8 mouse cellular contexts compared by ENCODE assay signal in genomic region chr11:84869537-84870232, GRCm38 (mm10). TPM values are rescaled to one million over a fixed set of nuclear protein-coding genes. Genes with fewer than 3 reads are reported as not detected.
A peak's percentile ranks its signal among the peaks of the same experiment; 100 is the strongest.
DNase-seq lines count a peak whose midpoint lies in the region; ATAC-seq and TF ChIP-seq lines count a peak whose summit lies in the region.

No protein-coding gene starts in this region.

- TF ChIP-seq POLR2A in CH12.LX (IDR thresholded peaks at IDR 0.05; ENCODE audit: low read depth, low read length), result peak; percentile 52; the same call in 1 of the 2 replicates

- peaks cover 39% of the 10 kb centered on the region for H3K79me2 ChIP-seq in CH12.LX (replicated peaks; ENCODE audit: control insufficient read depth, extremely low read depth, insufficient read depth, poor library complexity, severe bottlenecking)

- H3K4me1 ChIP-seq in CH12.LX (ENCODE audit: control insufficient read depth in 1 of 2, insufficient read depth in 2 of 2), result peaks cover 8 to 53% of the 10 kb centered on the region in 2 experiments; a peak in 3 of 4 replicates
- H3K4me1 ChIP-seq in forebrain, embryonic 11.5 days (replicated peaks; ENCODE audit: control insufficient read depth, insufficient read depth, low read length), result peaks cover 2% of the 10 kb centered on the region; the same call in 1 of the 2 replicates
- H3K4me1 ChIP-seq in heart, embryonic 16.5 days (ENCODE audit: control insufficient read depth, insufficient read depth, low read length), result peaks cover 22% of the 10 kb centered on the region
- H3K4me1 ChIP-seq in liver, embryonic 14.5 days (replicated peaks; ENCODE audit: control insufficient read depth in 2 of 2, insufficient read depth in 2 of 2, low read length in 1 of 2), result peaks cover 24 to 33% of the 10 kb centered on the region in 2 experiments
- peaks cover 3% of the 10 kb centered on the region; the same call in 1 of the 2 replicates for H3K4me1 ChIP-seq in stomach, embryonic 15.5 days

- no peaks in the 10 kb centered on the region for H3K9me3 ChIP-seq in CH12.LX (replicated peaks; ENCODE audit: low read length)
- no peaks in the 10 kb centered on the region for H3K9me3 ChIP-seq in forebrain, embryonic 11.5 days (ENCODE audit: control insufficient read depth, low read length)
- no peaks in the 10 kb centered on the region for H3K9me3 ChIP-seq in heart, embryonic 16.5 days (replicated peaks; ENCODE audit: control insufficient read depth, low read length)
- H3K9me3 ChIP-seq in liver, embryonic 14.5 days (ENCODE audit: control insufficient read depth, low read length), result no peaks in the 10 kb centered on the region
- no peaks in the 10 kb centered on the region for H3K9me3 ChIP-seq in stomach, embryonic 15.5 days

- in situ Hi-C loops in CH12.LX (cut with MboI; ENCODE audit: low pct_ligation_motif_present, low pct_unique_long_range_greater_than_20kb, low sequenced_read_pairs), result no loop called here

- H3K9ac ChIP-seq in CH12.LX (ENCODE audit: insufficient read depth, low read depth), result peak overlapping the region; percentile 95
- H3K9ac ChIP-seq in forebrain, embryonic 11.5 days (ENCODE audit: low read length), result peak overlapping the region; percentile 70
- peak overlapping the region; percentile 96 for H3K9ac ChIP-seq in heart, embryonic 16.5 days (ENCODE audit: low read length)
- peak overlapping the region; percentile 99 for H3K9ac ChIP-seq in liver, embryonic 14.5 days (replicated peaks)
- peak overlapping the region; percentile 94 for H3K9ac ChIP-seq in stomach, embryonic 15.5 days

- under 1% methylated on average over 57 of the region's 61 CpGs for WGBS in forebrain, embryonic 11.5 days
- WGBS in heart, embryonic 16.5 days, result under 1% methylated on average over 61 of the region's 61 CpGs
- under 1% methylated on average over 57 of the region's 61 CpGs for WGBS in liver, embryonic 14.5 days (ENCODE audit: insufficient replicate concordance)
- 1% methylated on average over 57 of the region's 61 CpGs for WGBS in stomach, embryonic 15.5 days

- peak; percentile 81 for ATAC-seq in forebrain, embryonic 11.5 days (replicated peaks; ENCODE audit: low FRiP score)
- peak; percentile 77 for ATAC-seq in heart, embryonic 16.5 days (replicated peaks; ENCODE audit: extremely low read depth, insufficient read depth, low FRiP score)
- ATAC-seq in liver, embryonic 14.5 days (ENCODE audit: insufficient read depth), result peak; percentile 56
- peak; percentile 80 for ATAC-seq in stomach, embryonic 15.5 days (ENCODE audit: insufficient read depth, low FRiP score, low read depth)

- no peak for TF ChIP-seq CTCF in CH12.LX (conservative IDR thresholded peaks at IDR 0.05 in 1 of 2, IDR thresholded peaks at IDR 0.05 in 1 of 2; ENCODE audit: low read depth in 2 of 2, low read length in 2 of 2)
- no peak for TF ChIP-seq CTCF in liver, embryonic 14.5 days (IDR thresholded peaks at IDR 0.05; ENCODE audit: low read depth)

- H3K27ac ChIP-seq in CH12.LX (ENCODE audit: insufficient read depth, low read depth), result peak overlapping the region; percentile 90
- peak overlapping the region; percentile 98 for H3K27ac ChIP-seq in forebrain, embryonic 11.5 days (ENCODE audit: low read depth, low read length)
- peak overlapping the region; percentile 96 for H3K27ac ChIP-seq in heart, embryonic 16.5 days (ENCODE audit: low read length)
- H3K27ac ChIP-seq in liver, embryonic 14.5 days, result peak overlapping the region; percentile 88
- H3K27ac ChIP-seq in stomach, embryonic 15.5 days, result peak overlapping the region; percentile 98

- H3K4me3 ChIP-seq in CH12.LX (replicated peaks in 1 of 3; ENCODE audit: low read depth in 2 of 3, low read length in 2 of 3, poor library complexity in 1 of 3), result peak overlapping the region; percentile 80 to 96 (median 83)
- H3K4me3 ChIP-seq in forebrain, embryonic 11.5 days (ENCODE audit: low read depth, low read length), result peak overlapping the region; percentile 64
- peak overlapping the region; percentile 98 for H3K4me3 ChIP-seq in heart, embryonic 16.5 days (ENCODE audit: low read length)
- H3K4me3 ChIP-seq in liver, embryonic 14.5 days (ENCODE audit: insufficient read depth in 1 of 2, low read depth in 2 of 2, low read length in 2 of 2), result peak overlapping the region; percentile 81 to 93
- peak overlapping the region; percentile 94 for H3K4me3 ChIP-seq in stomach, embryonic 15.5 days (replicated peaks)

- peaks cover 1 to 39% of the 10 kb centered on the region in 2 experiments for H3K36me3 ChIP-seq in CH12.LX (replicated peaks in 1 of 2; ENCODE audit: control insufficient read depth in 1 of 2, insufficient read depth in 1 of 2, low read length in 1 of 2)
- H3K36me3 ChIP-seq in forebrain, embryonic 11.5 days (ENCODE audit: control insufficient read depth, insufficient read depth, low read length), result no peaks in the 10 kb centered on the region; the same call in 1 of the 2 replicates
- no peaks in the 10 kb centered on the region for H3K36me3 ChIP-seq in heart, embryonic 16.5 days (ENCODE audit: control insufficient read depth, insufficient read depth)
- H3K36me3 ChIP-seq in liver, embryonic 14.5 days (replicated peaks; ENCODE audit: control insufficient read depth, insufficient read depth, low read depth), result peaks cover 18% of the 10 kb centered on the region
- H3K36me3 ChIP-seq in stomach, embryonic 15.5 days, result no peaks in the 10 kb centered on the region

- peak overlapping the region; percentile 11 for H3K4me2 ChIP-seq in CH12.LX (ENCODE audit: insufficient read depth, low read depth, poor library complexity, severe bottlenecking)
- peak overlapping the region; percentile 74 for H3K4me2 ChIP-seq in forebrain, embryonic 11.5 days (ENCODE audit: low read depth, low read length, severe bottlenecking)
- H3K4me2 ChIP-seq in heart, embryonic 16.5 days (ENCODE audit: low read depth, low read length), result peak overlapping the region; percentile 88
- peak overlapping the region; percentile 80 for H3K4me2 ChIP-seq in liver, embryonic 14.5 days (ENCODE audit: low read depth)
- peak overlapping the region; percentile 73 for H3K4me2 ChIP-seq in stomach, embryonic 15.5 days

- no peak for TF ChIP-seq EP300 in CH12.LX (IDR thresholded peaks at IDR 0.05; ENCODE audit: low read length)
- TF ChIP-seq EP300 in liver, embryonic 14.5 days (IDR thresholded peaks at IDR 0.05; ENCODE audit: low read depth), result no peak

- DNase-seq in CH12.LX (ENCODE audit: extremely low read depth), result peak; percentile 94
- DNase-seq in c-Kit-positive CD71-positive TER-119-negative erythroid progenitor cells, embryonic 14.5 days (ENCODE audit: low read depth), result peak; percentile 79
- DNase-seq in forebrain, embryonic 11.5 days (ENCODE audit: low spot score), result peak; percentile 99
- peak; percentile 93 to 98 for DNase-seq in kidney, postnatal 25 days
- DNase-seq in liver, embryonic 14.5 days (ENCODE audit: low read depth in 3 of 3, low spot score in 3 of 3), result peak; percentile 74 to 83 (median 80)
- peak; percentile 98 for DNase-seq in neural tube, embryonic 10.5 days (ENCODE audit: extremely low spot score, low spot score)

- TF ChIP-seq RAD21 in CH12.LX (IDR thresholded peaks at IDR 0.05; ENCODE audit: low read depth, low read length), result no peak

- no peaks in the 10 kb centered on the region for H3K27me3 ChIP-seq in CH12.LX (replicated peaks)
- no peaks in the 10 kb centered on the region for H3K27me3 ChIP-seq in forebrain, embryonic 11.5 days (ENCODE audit: control insufficient read depth, insufficient read depth, low read length)
- no peaks in the 10 kb centered on the region for H3K27me3 ChIP-seq in heart, embryonic 16.5 days (ENCODE audit: control insufficient read depth, insufficient read depth, low read length)
- H3K27me3 ChIP-seq in liver, embryonic 14.5 days (ENCODE audit: control insufficient read depth, insufficient read depth, low read length), result no peaks in the 10 kb centered on the region
- H3K27me3 ChIP-seq in stomach, embryonic 15.5 days (replicated peaks), result no peaks in the 10 kb centered on the region

- dilution Hi-C loops in CH12.LX (cut with MboI; ENCODE audit: extremely low pct_ligation_motif_present, extremely low pct_unique_long_range_greater_than_20kb, low sequenced_read_pairs), result no loop called here

RNA-seq across cellular contexts. Expression of gene Ggnbp2, which starts 0.9 kb away (rescaled TPM):
- total RNA-seq in CH12.LX (2012; rRNA removed) (67.3 and 70.9 TPM in 2 replicates), CH12.LX (2014; rRNA removed) (86.5 and 105 TPM in 2 replicates)
- 108 and 125 TPM in 2 replicates for polyA plus RNA-seq in CH12.LX (2012; ENCODE audit: insufficient read length, low read depth)
- polyA plus RNA-seq in forebrain, embryonic 11.5 days (2014; fragmentation: Nextera tagmentation; extraction: Ambion mirVana), result 68.3 and 68.7 TPM in 2 replicates
- 50.0 and 55.8 TPM in 2 replicates for polyA plus RNA-seq in heart, embryonic 16.5 days (2015; fragmentation: Nextera tagmentation; extraction: Ambion mirVana)
- 37.4 and 63.7 TPM in 2 replicates for polyA plus RNA-seq in liver, embryonic 14.5 days (2012; rRNA removed)
- polyA plus RNA-seq in liver, embryonic 14.5 days (2014; fragmentation: Nextera tagmentation; extraction: Ambion mirVana), result 48.5 and 52.9 TPM in 2 replicates
- polyA plus RNA-seq in stomach, embryonic 15.5 days (2015; fragmentation: Nextera tagmentation; extraction: Ambion mirVana), result 69.8 and 76.7 TPM in 2 replicates

RNA-seq across cellular contexts. Expression of gene Myo19, which starts 10.3 kb away (rescaled TPM):
- 9.1 and 13.0 TPM in 2 replicates for total RNA-seq in CH12.LX (2012; rRNA removed)
- total RNA-seq in CH12.LX (2014; rRNA removed), result 8.0 TPM in 2 replicates
- 23.1 and 27.1 TPM in 2 replicates for polyA plus RNA-seq in CH12.LX (2012; ENCODE audit: insufficient read length, low read depth)
- 11.8 and 13.6 TPM in 2 replicates for polyA plus RNA-seq in forebrain, embryonic 11.5 days (2014; fragmentation: Nextera tagmentation; extraction: Ambion mirVana)
- 6.6 and 6.8 TPM in 2 replicates for polyA plus RNA-seq in heart, embryonic 16.5 days (2015; fragmentation: Nextera tagmentation; extraction: Ambion mirVana)
- polyA plus RNA-seq in liver, embryonic 14.5 days (2012; rRNA removed), result 6.5 and 6.8 TPM in 2 replicates
- polyA plus RNA-seq in liver, embryonic 14.5 days (2014; fragmentation: Nextera tagmentation; extraction: Ambion mirVana), result 3.9 and 4.7 TPM in 2 replicates
- 6.8 and 7.8 TPM in 2 replicates for polyA plus RNA-seq in stomach, embryonic 15.5 days (2015; fragmentation: Nextera tagmentation; extraction: Ambion mirVana)

RNA-seq across cellular contexts. Expression of gene Pigw, which starts 10.4 kb away (rescaled TPM):
- 5.7 and 6.0 TPM in 2 replicates for total RNA-seq in CH12.LX (2012; rRNA removed)
- total RNA-seq in CH12.LX (2014; rRNA removed), result 5.5 and 6.5 TPM in 2 replicates
- 7.8 and 9.2 TPM in 2 replicates for polyA plus RNA-seq in CH12.LX (2012; ENCODE audit: insufficient read length, low read depth)
- polyA plus RNA-seq in forebrain, embryonic 11.5 days (2014; fragmentation: Nextera tagmentation; extraction: Ambion mirVana), result 3.7 and 3.9 TPM in 2 replicates
- 2.8 and 3.0 TPM in 2 replicates for polyA plus RNA-seq in heart, embryonic 16.5 days (2015; fragmentation: Nextera tagmentation; extraction: Ambion mirVana)
- polyA plus RNA-seq in liver, embryonic 14.5 days (2012; rRNA removed), result 3.3 and 4.1 TPM in 2 replicates
- 1.2 and 1.4 TPM in 2 replicates for polyA plus RNA-seq in liver, embryonic 14.5 days (2014; fragmentation: Nextera tagmentation; extraction: Ambion mirVana)
- 2.9 and 3.5 TPM in 2 replicates for polyA plus RNA-seq in stomach, embryonic 15.5 days (2015; fragmentation: Nextera tagmentation; extraction: Ambion mirVana)

RNA-seq across cellular contexts. Expression of gene Dhrs11, which starts 40.9 kb away (rescaled TPM):
- total RNA-seq in CH12.LX (2012; rRNA removed) (8.3 and 9.6 TPM in 2 replicates), CH12.LX (2014; rRNA removed) (6.1 and 6.8 TPM in 2 replicates)
- 17.0 and 17.1 TPM in 2 replicates for polyA plus RNA-seq in CH12.LX (2012; ENCODE audit: insufficient read length, low read depth)
- 12.6 TPM in 2 replicates for polyA plus RNA-seq in forebrain, embryonic 11.5 days (2014; fragmentation: Nextera tagmentation; extraction: Ambion mirVana)
- 73.8 and 81.8 TPM in 2 replicates for polyA plus RNA-seq in heart, embryonic 16.5 days (2015; fragmentation: Nextera tagmentation; extraction: Ambion mirVana)
- 210 and 211 TPM in 2 replicates for polyA plus RNA-seq in liver, embryonic 14.5 days (2012; rRNA removed)
- 201 and 216 TPM in 2 replicates for polyA plus RNA-seq in liver, embryonic 14.5 days (2014; fragmentation: Nextera tagmentation; extraction: Ambion mirVana)
- 32.0 and 38.2 TPM in 2 replicates for polyA plus RNA-seq in stomach, embryonic 15.5 days (2015; fragmentation: Nextera tagmentation; extraction: Ambion mirVana)

RNA-seq across cellular contexts. Expression of gene Znhit3, which starts 46.5 kb away (rescaled TPM):
- total RNA-seq in CH12.LX (2012; rRNA removed) (59.3 and 87.0 TPM in 2 replicates), CH12.LX (2014; rRNA removed) (130 and 140 TPM in 2 replicates)
- polyA plus RNA-seq in CH12.LX (2012; ENCODE audit: insufficient read length, low read depth), result 61.4 and 62.9 TPM in 2 replicates
- 70.0 and 78.2 TPM in 2 replicates for polyA plus RNA-seq in forebrain, embryonic 11.5 days (2014; fragmentation: Nextera tagmentation; extraction: Ambion mirVana)
- 37.6 and 38.0 TPM in 2 replicates for polyA plus RNA-seq in heart, embryonic 16.5 days (2015; fragmentation: Nextera tagmentation; extraction: Ambion mirVana)
- 15.6 and 19.0 TPM in 2 replicates for polyA plus RNA-seq in liver, embryonic 14.5 days (2012; rRNA removed)
- polyA plus RNA-seq in liver, embryonic 14.5 days (2014; fragmentation: Nextera tagmentation; extraction: Ambion mirVana), result 47.9 and 49.8 TPM in 2 replicates
- polyA plus RNA-seq in stomach, embryonic 15.5 days (2015; fragmentation: Nextera tagmentation; extraction: Ambion mirVana), result 52.9 and 56.9 TPM in 2 replicates

Comparison
In these comparisons a context has a peak if more than half of its experiments do, and no peak if none do; other contexts are left out.
1. Peak in every context shown above with its lines: DNase-seq, ATAC-seq, H3K4me3 ChIP-seq and H3K27ac ChIP-seq.
2. H3K4me2 ChIP-seq: peak in every context shown above with its lines; median percentile 88 in heart, embryonic 16.5 days; 80 in liver, embryonic 14.5 days; 74 in forebrain, embryonic 11.5 days; 73 in stomach, embryonic 15.5 days; 11 in CH12.LX.